Mouse (Mus musculus) embryonic fibroblast, embryonic 13.5 days (primary cell): ENCODE measurements around the gene Edem3. TPM values are rescaled to one million over a fixed set of nuclear protein-coding genes. Genes with fewer than 3 reads are reported as not detected.

Experiments
- H3K27ac ChIP-seq: 2 replicates; pipeline ENCODE4 v1.5.1; 2012; ENCODE audit warnings: low read length, control low read depth, inconsistent platforms; ENCODE audit not compliant: insufficient read depth
- H3K4me1 ChIP-seq: 2 replicates; pipeline ENCODE4 v1.6.1; 2011; ENCODE audit warnings: low read length; ENCODE audit not compliant: control insufficient read depth, insufficient read depth
- H3K4me3 ChIP-seq: 2 replicates; pipeline ENCODE4 v1.5.1; 2011; ENCODE audit warnings: mild to moderate bottlenecking, control low read depth, low read length; ENCODE audit not compliant: insufficient read depth
- CTCF ChIP-seq: IDR thresholded peaks from 2 replicates; pipeline ENCODE4 v1.5.1; 2011; ENCODE audit warnings: mild to moderate bottlenecking, control low read depth, low read length, moderate library complexity, borderline replicate concordance; ENCODE audit not compliant: insufficient read depth
- POLR2A ChIP-seq: IDR thresholded peaks from 2 replicates; pipeline ENCODE4 v1.6.1; 2011; ENCODE audit warnings: low read depth, mild to moderate bottlenecking, control low read depth, low read length, moderate library complexity
- polyA plus RNA-seq: library from polyadenylated mRNA; stranded (reverse); fragments of >200 nt; gene quantifications from 2 replicates; pipeline ENCODE4 v1.2.4, GENCODE M21; 2011; ENCODE audit warnings: low read depth; ENCODE audit not compliant: missing spikeins, insufficient read length

The Edem3 gene
- polyA plus RNA-seq, 1 experiment: 40.1 TPM

GRCm38 (mm10) chr1:151862109-151862508 is 106.9 kb downstream of the Edem3 start:
- TF ChIP-seq CTCF (no peak), POLR2A (no peak)
- Histone ChIP-seq H3K4me3 (no peak overlapping the region), H3K27ac (no peak overlapping the region), H3K4me1 (no peaks in the 10 kb centered on the region)

GRCm38 (mm10) chr1:151863135-151863796 is 108.1 kb downstream of the Edem3 start:
- no peak overlapping the region for H3K4me3 ChIP-seq
- no peak overlapping the region for H3K27ac ChIP-seq
- TF ChIP-seq POLR2A: no peak
- no peak for TF ChIP-seq CTCF
- H3K4me1 ChIP-seq: no peaks in the 10 kb centered on the region

GRCm38 (mm10) chr1:151863797-151864147 is 108.6 kb downstream of the Edem3 start:
- Histone ChIP-seq H3K4me3 (no peak overlapping the region), H3K27ac (no peak overlapping the region), H3K4me1 (no peaks in the 10 kb centered on the region)
- TF ChIP-seq POLR2A: no peak
- TF ChIP-seq CTCF: no peak

- no peak for TF ChIP-seq POLR2A
- no peak for TF ChIP-seq CTCF
- Histone ChIP-seq H3K4me1 (no peaks in the 10 kb centered on the region), H3K4me3 (no peak overlapping the region), H3K27ac (no peak overlapping the region)
Measured at GRCm38 (mm10) chr1:151864326-151864725, 109.2 kb downstream of the Edem3 start.

Other genes starting within 250 kb of the Edem3 start
- gene Fam129a, start 184.2 kb upstream of the Edem3 start, polyA plus RNA-seq: 68.1 and 81.6 TPM in 2 replicates